Mouse (Mus musculus) testis, adult 2 months (tissue): Measurements from ENCODE around the gene Vstm4. TPM values are rescaled to one million over a fixed set of nuclear protein-coding genes. Genes with fewer than 3 reads are reported as not detected.

Experiments used
- H3K27ac ChIP-seq: fragments of 200-500 bp; 2 replicates; pipeline ENCODE4 v1.5.1; 2012; ENCODE audit warnings: low read depth, low read length; ENCODE audit not compliant: control insufficient read depth, insufficient read depth
- H3K27me3 ChIP-seq: fragments of 200-500 bp; 2 replicates; pipeline ENCODE4 v1.6.1; 2012; ENCODE audit warnings: mild to moderate bottlenecking, low read length, moderate library complexity; ENCODE audit not compliant: control insufficient read depth, insufficient read depth
- H3K36me3 ChIP-seq: fragments of 200-500 bp; 2 replicates; pipeline ENCODE4 v1.6.1; 2012; ENCODE audit warnings: mild to moderate bottlenecking, low read length; ENCODE audit not compliant: control insufficient read depth, insufficient read depth
- H3K4me1 ChIP-seq: fragments of 200-500 bp; 2 replicates; pipeline ENCODE4 v1.6.1; 2012; ENCODE audit warnings: low read length; ENCODE audit not compliant: control insufficient read depth, insufficient read depth
- H3K4me3 ChIP-seq: fragments of 200-500 bp; 2 replicates; pipeline ENCODE4 v1.5.1; 2012; ENCODE audit warnings: low read depth, mild to moderate bottlenecking, low read length, moderate library complexity, mixed read lengths; ENCODE audit not compliant: control insufficient read depth
- CTCF ChIP-seq: fragments of 200-500 bp; IDR thresholded peaks from 2 replicates; pipeline ENCODE4 v1.5.1; 2012; ENCODE audit warnings: low read depth, mild to moderate bottlenecking, inconsistent platforms, low read length, moderate library complexity; ENCODE audit not compliant: control insufficient read depth, insufficient read depth, insufficient replicate concordance
- POLR2A ChIP-seq: fragments of 200-500 bp; IDR thresholded peaks from 2 replicates; pipeline ENCODE4 v1.6.1; 2012; ENCODE audit warnings: low read depth, mild to moderate bottlenecking, inconsistent platforms, low read length, moderate library complexity; ENCODE audit not compliant: control insufficient read depth
- polyA plus RNA-seq: library from polyadenylated mRNA; depleted of rRNA; stranded (reverse); fragments of >200 nt; gene quantifications from 2 replicates; pipeline ENCODE4 v1.2.3, GENCODE M21; 2012

Gene Vstm4
- polyA plus RNA-seq, 1 experiment = 5.9 TPM

GRCm38 (mm10) chr14:32823861-32824260, 32.7 kb upstream of the Vstm4 start:
- Histone ChIP-seq H3K36me3 (no peaks in the 10 kb centered on the region), H3K27ac (no peak overlapping the region), H3K4me1 (peaks cover 10% of the 10 kb centered on the region), H3K27me3 (no peaks in the 10 kb centered on the region), H3K4me3 (no peak overlapping the region)
- TF ChIP-seq CTCF = no peak
- no peak for TF ChIP-seq POLR2A

GRCm38 (mm10) chr14:32824267-32825150, 32.0 kb upstream of the Vstm4 start:
- TF ChIP-seq CTCF = no peak
- no peak for TF ChIP-seq POLR2A
- H3K4me1 ChIP-seq = peaks cover 10% of the 10 kb centered on the region
- no peak overlapping the region for H3K27ac ChIP-seq
- no peaks in the 10 kb centered on the region for H3K36me3 ChIP-seq
- no peak overlapping the region for H3K4me3 ChIP-seq
- no peaks in the 10 kb centered on the region for H3K27me3 ChIP-seq

GRCm38 (mm10) chr14:32825426-32826032, 31.0 kb upstream of the Vstm4 start:
- TF ChIP-seq CTCF (no peak), POLR2A (no peak)
- Histone ChIP-seq H3K36me3 (no peaks in the 10 kb centered on the region), H3K27me3 (no peaks in the 10 kb centered on the region), H3K4me1 (peaks cover 10% of the 10 kb centered on the region), H3K4me3 (no peak overlapping the region), H3K27ac (no peak overlapping the region)

- no peak overlapping the region for H3K27ac ChIP-seq
- no peak overlapping the region for H3K4me3 ChIP-seq
- H3K4me1 ChIP-seq = peaks cover 10% of the 10 kb centered on the region
- H3K36me3 ChIP-seq = no peaks in the 10 kb centered on the region
- H3K27me3 ChIP-seq = no peaks in the 10 kb centered on the region
- TF ChIP-seq POLR2A (no peak), CTCF (no peak)
These were observed 29.4 kb upstream of the Vstm4 start for GRCm38 (mm10) chr14:32827165-32827564.

GRCm38 (mm10) chr14:32827994-32828650, 28.4 kb upstream of the Vstm4 start:
- Histone ChIP-seq H3K36me3 (no peaks in the 10 kb centered on the region), H3K27me3 (no peaks in the 10 kb centered on the region), H3K27ac (no peak overlapping the region), H3K4me1 (peaks cover 10% of the 10 kb centered on the region), H3K4me3 (no peak overlapping the region)
- TF ChIP-seq CTCF (no peak), POLR2A (no peak)

- TF ChIP-seq POLR2A (peak; percentile 87; the same call in 1 of the 2 replicates), CTCF (no peak)
- Histone ChIP-seq H3K4me1 (no peaks in the 10 kb centered on the region), H3K4me3 (peak within 1 kb of the TSS; percentile 92), H3K27me3 (no peaks in the 10 kb centered on the region), H3K36me3 (no peaks in the 10 kb centered on the region), H3K27ac (peak within 1 kb of the TSS; percentile 71)
These were observed 22.7 kb upstream of the Vstm4 start, which contains the start of gene Fam170b for GRCm38 (mm10) chr14:32833847-32834246. Gene Fam170b, plus strand, starts transcription at chr14:32833962.

GRCm38 (mm10) chr14:32835181-32835580, 21.4 kb upstream of the Vstm4 start:
- Histone ChIP-seq H3K4me1 (no peaks in the 10 kb centered on the region), H3K36me3 (no peaks in the 10 kb centered on the region), H3K27ac (no peak overlapping the region), H3K27me3 (no peaks in the 10 kb centered on the region), H3K4me3 (peak overlapping the region; percentile 77)
- TF ChIP-seq CTCF (no peak), POLR2A (no peak)
